Mouse (Mus musculus): Measurements from ENCODE around the gene Gm20458. TPM values are rescaled to one million over a fixed set of nuclear protein-coding genes. Genes with fewer than 3 reads are reported as not detected.

Gm20458 gene
- polyA plus RNA-seq (2014; fragmentation: Illumina TruSeq; extraction: RNeasy Lipid Tissue Mini Kit (QIAGEN cat#74804); ENCODE audit: low replicate concordance) = not detected

DNA sequence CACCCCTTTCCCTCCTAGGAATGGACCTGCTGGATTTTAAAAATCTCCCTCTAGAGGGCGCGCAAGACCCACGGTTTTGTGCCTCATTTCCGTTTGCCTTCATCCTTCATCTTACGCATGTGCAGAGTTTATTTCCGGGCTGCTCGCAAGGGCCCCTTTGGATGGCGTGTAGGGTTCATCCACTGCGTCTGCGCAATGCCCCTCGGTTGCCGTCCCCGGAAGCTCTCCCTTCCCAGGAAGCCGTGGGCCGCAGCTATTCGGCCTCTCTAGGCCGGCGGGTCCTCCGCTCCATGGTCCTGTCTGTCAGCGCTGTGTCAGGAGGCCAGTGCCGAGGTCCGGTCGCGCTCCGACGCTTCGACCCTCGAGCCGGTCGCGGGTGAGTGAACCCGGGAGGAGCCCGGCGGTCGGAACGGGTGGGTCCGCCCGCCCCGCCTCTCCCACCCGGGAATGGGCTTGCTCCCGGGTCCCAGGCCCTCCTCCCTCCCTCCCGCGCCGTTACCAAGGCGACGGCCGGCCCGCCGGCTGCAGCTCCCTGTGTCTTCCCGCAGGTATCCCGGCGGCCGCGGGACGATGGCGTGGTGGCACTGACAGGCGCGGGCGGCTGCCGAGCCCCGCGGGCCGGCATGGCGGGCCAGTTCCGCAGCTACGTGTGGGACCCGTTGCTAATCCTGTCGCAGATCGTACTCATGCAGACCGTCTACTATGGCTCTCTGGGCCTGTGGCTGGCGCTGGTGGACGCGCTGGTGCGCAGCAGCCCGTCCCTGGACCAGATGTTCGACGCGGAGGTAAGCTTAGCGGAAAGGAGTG is at the start of gene Gm20458:
TSS of gene Gm20458 (plus strand) at position 223 of the 807 bp plus-strand sequence.

DNA sequence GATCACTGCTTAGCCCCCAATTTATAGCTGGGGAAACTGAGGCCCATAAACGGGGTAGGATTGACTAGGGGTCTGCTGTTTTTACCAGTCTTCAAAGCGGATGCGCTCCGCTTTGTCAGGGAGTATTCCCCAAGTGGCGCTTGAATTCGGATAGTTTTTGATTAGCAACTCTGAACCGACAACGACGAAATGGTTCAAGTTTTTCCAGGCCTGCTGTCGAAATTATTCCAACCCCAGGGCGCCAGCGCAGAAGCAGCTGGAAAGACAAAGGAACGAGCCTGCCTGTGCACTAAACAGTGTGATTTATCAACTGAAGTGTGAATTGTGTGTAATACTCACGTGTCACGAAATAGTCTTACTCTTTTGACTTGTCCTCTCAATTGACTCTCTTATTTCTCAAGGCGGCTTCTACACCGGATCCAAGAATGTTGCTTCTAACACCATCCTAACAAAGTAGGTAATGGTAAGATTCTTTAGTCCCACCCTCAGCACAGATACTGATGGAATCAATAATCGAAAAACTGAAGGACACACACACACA is 17.2 kb upstream of the Gm20458 start, which contains the start of gene Sdc4:
TSS of gene Sdc4 (minus strand) at position 428 of the 541 bp plus-strand sequence.

DNA sequence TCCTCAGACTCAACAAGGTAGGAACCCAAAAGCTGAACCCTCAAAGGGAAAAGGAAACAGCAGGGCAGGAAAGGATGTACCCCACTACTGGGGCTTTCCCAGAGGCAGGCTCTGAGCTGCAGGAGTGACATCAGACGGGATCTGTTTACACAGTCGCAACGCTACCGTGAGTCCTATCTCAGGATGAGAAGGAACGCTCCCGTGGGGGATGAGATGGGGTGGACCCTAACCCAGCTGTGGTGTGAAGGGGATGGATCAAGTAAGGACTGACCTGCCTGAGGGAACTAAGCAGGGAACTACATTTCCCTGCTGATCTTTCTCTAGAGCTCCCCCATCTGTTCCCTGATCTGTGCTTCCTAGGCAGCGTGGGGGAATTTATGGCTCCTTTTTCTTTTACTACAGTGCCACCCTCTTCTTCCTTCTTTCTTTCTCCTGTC is 3.9 kb upstream of the Gm20458 start, which contains the start of gene Sys1:
TSS of gene Sys1 (plus strand) at position 101 of the 437 bp plus-strand sequence.

DNA sequence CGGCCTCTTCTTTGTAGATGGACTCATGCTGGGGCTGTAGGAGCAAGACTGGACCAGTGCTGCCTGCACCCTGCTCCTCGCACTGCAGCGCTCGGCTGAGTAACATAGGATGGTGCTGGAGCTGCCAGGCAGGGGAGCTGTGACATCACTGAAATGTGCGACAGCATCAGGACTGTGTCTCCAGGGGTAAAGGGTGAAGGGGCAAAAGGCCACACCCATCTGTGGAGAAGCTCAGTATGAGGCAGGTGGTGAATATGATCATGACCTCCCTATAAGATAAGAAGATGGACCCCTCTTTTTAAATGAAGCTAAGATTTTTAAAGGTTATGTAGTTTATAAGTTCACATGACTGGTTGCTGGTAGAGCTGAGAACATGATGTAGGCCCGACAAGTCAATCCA is 12.9 kb downstream of the Gm20458 start, which contains the start of gene Trp53tg5:
TSS of gene Trp53tg5 (minus strand) at position 101 of the 400 bp plus-strand sequence.

DNA sequence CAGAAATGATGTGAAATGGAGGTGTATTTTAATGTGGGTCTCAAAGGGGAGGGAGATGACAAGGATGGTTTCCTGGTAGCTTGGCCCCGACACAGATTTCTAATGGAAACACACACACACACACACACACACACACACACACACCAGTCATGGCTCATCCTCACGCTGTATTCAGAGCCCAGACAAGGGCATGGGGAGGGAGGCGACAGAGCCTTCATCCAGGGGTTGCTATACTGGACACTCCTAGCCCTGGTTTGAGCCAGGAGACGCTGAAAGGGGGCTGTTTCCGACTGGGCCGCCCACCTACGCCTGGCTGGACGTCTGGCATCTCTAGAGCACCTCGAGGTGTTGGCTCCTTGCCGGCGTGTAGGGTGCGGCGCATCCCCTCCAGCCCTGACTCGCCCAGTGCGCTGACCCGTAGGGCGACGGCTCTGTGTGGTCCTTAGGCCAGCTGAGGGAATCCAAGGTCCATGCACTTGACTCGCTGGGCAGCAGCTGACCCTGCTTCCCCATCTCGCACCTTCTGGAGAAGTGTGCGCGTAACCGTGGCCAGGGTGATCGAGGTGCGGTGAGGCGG is 25.0 kb downstream of the Gm20458 start, which contains the start of gene Dbndd2:
TSS of gene Dbndd2 (plus strand) at position 426 of the 577 bp plus-strand sequence.

DNA sequence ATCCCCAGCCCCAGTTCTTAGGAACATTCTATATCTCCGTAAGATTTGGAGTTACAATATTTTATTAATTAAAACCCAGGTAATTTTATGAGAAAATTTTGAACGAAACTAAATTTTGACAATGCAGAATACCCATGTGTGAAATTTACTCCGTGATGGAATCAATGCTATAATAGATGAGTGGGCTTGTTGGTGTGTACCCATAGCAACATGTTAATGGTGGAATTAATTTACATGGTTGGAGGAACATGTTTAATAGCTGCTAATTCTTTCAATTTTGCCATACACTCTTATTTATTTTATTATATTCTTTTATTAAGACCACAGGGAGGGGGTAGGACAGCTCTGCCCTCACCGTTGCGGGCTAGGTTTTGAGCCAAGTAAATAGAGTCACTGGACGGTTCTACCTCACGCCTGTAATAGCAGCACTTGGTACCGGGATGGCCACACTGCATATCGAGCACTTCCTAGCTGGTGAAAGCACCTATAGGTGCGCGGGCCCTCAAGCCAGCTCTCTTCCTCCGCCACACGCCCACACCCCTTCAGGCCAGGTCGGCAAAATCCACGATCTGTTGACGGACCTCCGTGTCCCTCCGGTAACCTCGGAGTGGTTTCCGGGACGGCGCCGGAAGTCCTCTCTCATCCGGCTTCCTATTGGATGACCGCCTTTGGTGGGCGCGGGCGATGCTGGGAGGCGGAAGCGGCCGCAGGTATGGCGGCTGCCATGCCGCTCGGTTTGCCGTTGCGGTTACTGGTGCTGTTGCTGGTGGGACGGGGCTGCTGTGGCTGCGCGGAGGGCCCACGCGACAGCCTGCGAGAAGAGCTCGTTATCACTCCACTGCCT is 36.3 kb downstream of the Gm20458 start, which contains the start of gene Pigt:
TSS of gene Pigt (plus strand) at position 674 of the 844 bp plus-strand sequence.

Other genes with a start within 250 kb of the Gm20458 start
- gene Wfdc15b, start 239.3 kb upstream of the Gm20458 start, polyA plus RNA-seq (2014; fragmentation: Illumina TruSeq; extraction: RNeasy Lipid Tissue Mini Kit (QIAGEN cat#74804); ENCODE audit: low replicate concordance) = not detected
- not detected for gene Svs2, start 222.5 kb upstream of the Gm20458 start, polyA plus RNA-seq (2014; fragmentation: Illumina TruSeq; extraction: RNeasy Lipid Tissue Mini Kit (QIAGEN cat#74804); ENCODE audit: low replicate concordance)
- gene Svs3b, start 204.3 kb upstream of the Gm20458 start, polyA plus RNA-seq (2014; fragmentation: Illumina TruSeq; extraction: RNeasy Lipid Tissue Mini Kit (QIAGEN cat#74804); ENCODE audit: low replicate concordance) = not detected
- gene Svs4, start 182.5 kb upstream of the Gm20458 start, polyA plus RNA-seq (2014; fragmentation: Illumina TruSeq; extraction: RNeasy Lipid Tissue Mini Kit (QIAGEN cat#74804); ENCODE audit: low replicate concordance) = not detected
- gene Svs3a, start 171.7 kb upstream of the Gm20458 start, polyA plus RNA-seq (2014; fragmentation: Illumina TruSeq; extraction: RNeasy Lipid Tissue Mini Kit (QIAGEN cat#74804); ENCODE audit: low replicate concordance) = not detected
- not detected for gene Svs6, start 144.2 kb upstream of the Gm20458 start, polyA plus RNA-seq (2014; fragmentation: Illumina TruSeq; extraction: RNeasy Lipid Tissue Mini Kit (QIAGEN cat#74804); ENCODE audit: low replicate concordance)
- not detected for gene Svs5, start 128.2 kb upstream of the Gm20458 start, polyA plus RNA-seq (2014; fragmentation: Illumina TruSeq; extraction: RNeasy Lipid Tissue Mini Kit (QIAGEN cat#74804); ENCODE audit: low replicate concordance)
- not detected for gene Slpi, start 71.9 kb upstream of the Gm20458 start, polyA plus RNA-seq (2014; fragmentation: Illumina TruSeq; extraction: RNeasy Lipid Tissue Mini Kit (QIAGEN cat#74804); ENCODE audit: low replicate concordance)
- 1.6 TPM for gene Rbpjl, start 57.8 kb upstream of the Gm20458 start, polyA plus RNA-seq (2014; fragmentation: Illumina TruSeq; extraction: RNeasy Lipid Tissue Mini Kit (QIAGEN cat#74804); ENCODE audit: low replicate concordance)
- 0.15 TPM for gene Matn4, start 55.8 kb upstream of the Gm20458 start, polyA plus RNA-seq (2014; fragmentation: Illumina TruSeq; extraction: RNeasy Lipid Tissue Mini Kit (QIAGEN cat#74804); ENCODE audit: low replicate concordance)
- 73.6 TPM for gene Sdc4, start 17.1 kb upstream of the Gm20458 start, polyA plus RNA-seq (2014; fragmentation: Illumina TruSeq; extraction: RNeasy Lipid Tissue Mini Kit (QIAGEN cat#74804); ENCODE audit: low replicate concordance)
- 7.5 TPM for gene Sys1, start 4.0 kb upstream of the Gm20458 start, polyA plus RNA-seq (2014; fragmentation: Illumina TruSeq; extraction: RNeasy Lipid Tissue Mini Kit (QIAGEN cat#74804); ENCODE audit: low replicate concordance)
- not detected for gene Trp53tg5, start 12.8 kb downstream of the Gm20458 start, polyA plus RNA-seq (2014; fragmentation: Illumina TruSeq; extraction: RNeasy Lipid Tissue Mini Kit (QIAGEN cat#74804); ENCODE audit: low replicate concordance)
- 2.4 TPM for gene Dbndd2, start 25.1 kb downstream of the Gm20458 start, polyA plus RNA-seq (2014; fragmentation: Illumina TruSeq; extraction: RNeasy Lipid Tissue Mini Kit (QIAGEN cat#74804); ENCODE audit: low replicate concordance)
- gene Pigt, start 36.6 kb downstream of the Gm20458 start, polyA plus RNA-seq (2014; fragmentation: Illumina TruSeq; extraction: RNeasy Lipid Tissue Mini Kit (QIAGEN cat#74804); ENCODE audit: low replicate concordance) = 4.8 TPM
- gene Wfdc2, start 101.4 kb downstream of the Gm20458 start, polyA plus RNA-seq (2014; fragmentation: Illumina TruSeq; extraction: RNeasy Lipid Tissue Mini Kit (QIAGEN cat#74804); ENCODE audit: low replicate concordance) = not detected
- gene Spint3, start 112.5 kb downstream of the Gm20458 start, polyA plus RNA-seq (2014; fragmentation: Illumina TruSeq; extraction: RNeasy Lipid Tissue Mini Kit (QIAGEN cat#74804); ENCODE audit: low replicate concordance) = not detected
- gene Wfdc6a, start 124.5 kb downstream of the Gm20458 start, polyA plus RNA-seq (2014; fragmentation: Illumina TruSeq; extraction: RNeasy Lipid Tissue Mini Kit (QIAGEN cat#74804); ENCODE audit: low replicate concordance) = not detected
- not detected for gene Eppin, start 132.6 kb downstream of the Gm20458 start, polyA plus RNA-seq (2014; fragmentation: Illumina TruSeq; extraction: RNeasy Lipid Tissue Mini Kit (QIAGEN cat#74804); ENCODE audit: low replicate concordance)
- gene Wfdc6b, start 152.6 kb downstream of the Gm20458 start, polyA plus RNA-seq (2014; fragmentation: Illumina TruSeq; extraction: RNeasy Lipid Tissue Mini Kit (QIAGEN cat#74804); ENCODE audit: low replicate concordance) = not detected
- not detected for gene Wfdc8, start 152.7 kb downstream of the Gm20458 start, polyA plus RNA-seq (2014; fragmentation: Illumina TruSeq; extraction: RNeasy Lipid Tissue Mini Kit (QIAGEN cat#74804); ENCODE audit: low replicate concordance)
- gene Wfdc16, start 177.8 kb downstream of the Gm20458 start, polyA plus RNA-seq (2014; fragmentation: Illumina TruSeq; extraction: RNeasy Lipid Tissue Mini Kit (QIAGEN cat#74804); ENCODE audit: low replicate concordance) = 1.9 TPM
- not detected for gene Wfdc10, start 195.1 kb downstream of the Gm20458 start, polyA plus RNA-seq (2014; fragmentation: Illumina TruSeq; extraction: RNeasy Lipid Tissue Mini Kit (QIAGEN cat#74804); ENCODE audit: low replicate concordance)
- not detected for gene Wfdc9, start 195.6 kb downstream of the Gm20458 start, polyA plus RNA-seq (2014; fragmentation: Illumina TruSeq; extraction: RNeasy Lipid Tissue Mini Kit (QIAGEN cat#74804); ENCODE audit: low replicate concordance)
- not detected for gene Wfdc11, start 213.1 kb downstream of the Gm20458 start, polyA plus RNA-seq (2014; fragmentation: Illumina TruSeq; extraction: RNeasy Lipid Tissue Mini Kit (QIAGEN cat#74804); ENCODE audit: low replicate concordance)
- gene Wfdc13, start 224.1 kb downstream of the Gm20458 start, polyA plus RNA-seq (2014; fragmentation: Illumina TruSeq; extraction: RNeasy Lipid Tissue Mini Kit (QIAGEN cat#74804); ENCODE audit: low replicate concordance) = not detected
- not detected for gene Spint4, start 237.5 kb downstream of the Gm20458 start, polyA plus RNA-seq (2014; fragmentation: Illumina TruSeq; extraction: RNeasy Lipid Tissue Mini Kit (QIAGEN cat#74804); ENCODE audit: low replicate concordance)